Mouse (Mus musculus): ENCODE results near the gene Reep3.
"Not testable (repeated sequence)": the region's sequence is repeated elsewhere in the genome, so short reads cannot be mapped to it uniquely, and the experiment has no call there.

The Reep3 gene

DNA sequence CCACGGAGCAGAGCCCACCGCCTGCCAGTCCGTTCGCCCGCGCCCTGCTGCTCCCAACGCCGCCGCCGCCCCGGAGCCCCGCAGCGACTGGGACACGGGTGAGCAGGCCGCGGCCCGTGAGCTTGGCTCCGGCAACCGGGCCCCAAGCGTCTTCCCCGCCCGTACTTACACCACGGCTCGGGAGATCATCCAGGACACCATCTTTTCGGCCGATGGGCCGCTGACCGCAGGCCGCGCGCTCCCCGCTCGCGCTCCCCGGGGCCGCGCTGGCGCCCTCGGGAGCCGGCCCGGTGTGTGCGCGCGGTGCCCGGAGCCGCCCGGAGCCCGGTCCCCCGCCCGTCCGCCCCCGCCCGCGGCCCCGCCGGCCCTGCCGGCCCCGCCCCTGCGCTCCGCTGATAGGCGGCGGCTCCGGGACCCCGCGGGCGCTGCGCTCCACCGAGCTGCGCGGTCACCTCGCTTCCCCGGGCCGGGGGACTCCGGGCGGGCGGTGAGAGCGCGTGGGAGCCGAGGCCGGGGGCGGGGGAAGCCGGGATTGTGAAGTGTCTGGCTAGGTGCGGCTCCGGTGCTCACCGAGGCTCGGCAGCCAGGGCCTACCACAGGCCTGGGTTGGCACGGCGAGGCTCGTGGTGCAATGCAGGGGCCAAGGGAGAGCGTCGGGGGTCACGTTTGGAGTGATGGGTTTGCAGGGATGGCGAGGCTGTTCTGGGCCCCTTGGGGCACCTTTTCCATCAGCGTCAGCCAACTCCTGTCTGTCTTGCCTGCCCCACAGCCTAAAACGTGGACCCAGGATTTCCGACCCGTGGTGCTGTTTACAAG, at the start of gene Reep3:
Reep3 (minus strand) TSS at position 325 of the 816 bp plus-strand sequence.
- peak; percentile 74 for DNase-seq (ENCODE audit: extremely low spot score)

DNA sequence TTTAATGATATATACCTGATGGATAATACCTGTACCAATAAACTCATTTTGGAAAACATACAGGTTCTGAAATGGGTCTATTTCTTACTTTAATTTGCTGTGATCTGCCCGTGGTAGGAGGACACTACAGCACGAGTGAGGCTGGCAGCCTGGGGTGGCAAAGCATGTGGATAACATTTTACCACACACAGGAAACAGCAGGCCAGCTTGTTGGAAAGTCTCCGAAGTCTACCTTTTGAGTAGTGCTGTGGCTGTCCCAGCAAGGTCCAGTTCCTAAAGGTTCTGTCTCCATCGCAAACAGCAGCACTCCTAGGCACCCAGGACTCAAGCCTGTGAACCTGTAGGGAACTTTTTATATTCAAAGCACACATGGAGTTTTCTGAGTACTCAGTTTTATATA, 48.9 kb upstream of the Reep3 start:
- no peak for DNase-seq (ENCODE audit: extremely low spot score)

DNA sequence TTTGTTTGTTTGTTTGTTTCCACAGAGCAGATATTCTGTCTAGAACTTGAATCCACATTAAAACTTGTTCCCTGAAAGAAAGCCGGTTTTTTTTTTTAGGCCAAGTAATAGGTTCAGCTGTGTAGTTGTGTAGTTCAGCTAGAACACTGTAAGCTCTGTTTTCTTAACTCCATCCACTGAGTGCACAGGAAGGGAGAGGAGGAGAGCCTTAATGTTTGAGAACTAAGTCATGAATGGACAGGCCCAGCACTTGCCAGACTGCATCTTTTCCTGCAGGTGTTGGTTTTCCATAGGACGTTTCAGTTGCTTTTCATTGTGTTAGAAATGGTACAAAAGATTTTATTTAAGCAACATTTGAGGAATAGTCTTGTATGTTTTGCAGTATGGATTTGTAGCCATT, 47.5 kb upstream of the Reep3 start:
- DNase-seq (ENCODE audit: extremely low spot score), result no peak

DNA sequence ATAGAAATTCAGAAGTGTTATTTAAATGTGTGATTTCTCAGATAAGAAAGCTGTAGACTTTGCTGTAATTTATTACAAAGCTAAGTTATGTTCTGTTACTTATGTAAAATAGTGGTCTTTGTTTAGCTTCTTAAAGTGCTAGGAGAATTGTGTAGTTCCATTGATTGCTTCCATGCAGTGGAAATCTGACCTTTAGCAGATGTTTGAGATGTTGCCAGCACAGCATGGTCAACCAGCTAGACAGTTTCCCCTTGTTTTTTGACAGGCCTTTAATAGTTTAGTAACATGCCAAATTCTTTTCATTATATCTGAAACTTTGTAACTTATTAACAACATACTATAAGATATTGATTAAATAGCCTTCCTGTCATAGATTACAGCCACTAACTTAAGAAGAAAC, 46.9 kb upstream of the Reep3 start:
- no peak for DNase-seq (ENCODE audit: extremely low spot score)

DNA sequence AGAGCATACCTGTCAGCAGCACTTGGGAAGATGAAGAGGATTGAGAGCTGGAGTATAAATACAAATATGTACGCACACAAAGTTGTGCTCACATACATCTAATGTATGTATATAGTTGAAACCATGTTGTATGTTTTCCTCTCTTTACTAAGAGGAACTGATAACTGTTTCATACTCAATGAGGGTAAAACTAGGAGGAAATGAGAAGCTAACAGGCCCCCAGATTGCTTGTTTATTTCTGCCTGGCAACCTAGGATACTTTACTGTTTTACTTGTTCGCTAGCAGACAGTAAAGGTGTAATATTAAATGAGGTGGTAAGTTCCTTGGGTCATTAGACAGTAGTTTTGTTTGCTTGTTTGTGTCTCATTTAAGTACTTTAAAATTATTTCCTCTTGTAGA, 40.7 kb upstream of the Reep3 start:
- DNase-seq (ENCODE audit: extremely low spot score), result no peak

- no peak for DNase-seq (ENCODE audit: extremely low spot score)
Measured at GRCm38 (mm10) chr10:67134322-67134721, 37.6 kb upstream of the Reep3 start.

GRCm38 (mm10) chr10:67131709-67132108, 35.0 kb upstream of the Reep3 start:
- DNase-seq (ENCODE audit: extremely low spot score), result no peak

DNA sequence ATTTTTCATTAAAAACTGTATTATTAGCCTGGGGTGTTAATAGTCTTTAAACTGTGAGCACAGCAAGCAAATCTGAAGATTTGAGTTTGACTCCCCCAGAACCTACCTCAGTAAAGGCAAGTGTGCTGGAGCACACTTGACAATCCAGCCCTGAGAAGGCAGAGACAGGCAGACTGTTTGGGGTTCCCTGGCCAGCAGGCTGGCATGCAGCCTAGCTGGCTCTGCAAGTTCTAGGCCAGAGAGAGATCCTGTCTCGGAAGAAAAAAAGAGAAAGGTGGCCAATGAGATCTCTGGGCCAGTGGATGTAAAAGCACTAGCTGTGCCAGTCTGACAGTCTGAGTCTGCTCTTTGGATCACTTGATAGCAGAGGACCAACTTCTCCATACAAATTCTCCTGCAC, 32.8 kb upstream of the Reep3 start:
- no peak for DNase-seq (ENCODE audit: extremely low spot score)

DNA sequence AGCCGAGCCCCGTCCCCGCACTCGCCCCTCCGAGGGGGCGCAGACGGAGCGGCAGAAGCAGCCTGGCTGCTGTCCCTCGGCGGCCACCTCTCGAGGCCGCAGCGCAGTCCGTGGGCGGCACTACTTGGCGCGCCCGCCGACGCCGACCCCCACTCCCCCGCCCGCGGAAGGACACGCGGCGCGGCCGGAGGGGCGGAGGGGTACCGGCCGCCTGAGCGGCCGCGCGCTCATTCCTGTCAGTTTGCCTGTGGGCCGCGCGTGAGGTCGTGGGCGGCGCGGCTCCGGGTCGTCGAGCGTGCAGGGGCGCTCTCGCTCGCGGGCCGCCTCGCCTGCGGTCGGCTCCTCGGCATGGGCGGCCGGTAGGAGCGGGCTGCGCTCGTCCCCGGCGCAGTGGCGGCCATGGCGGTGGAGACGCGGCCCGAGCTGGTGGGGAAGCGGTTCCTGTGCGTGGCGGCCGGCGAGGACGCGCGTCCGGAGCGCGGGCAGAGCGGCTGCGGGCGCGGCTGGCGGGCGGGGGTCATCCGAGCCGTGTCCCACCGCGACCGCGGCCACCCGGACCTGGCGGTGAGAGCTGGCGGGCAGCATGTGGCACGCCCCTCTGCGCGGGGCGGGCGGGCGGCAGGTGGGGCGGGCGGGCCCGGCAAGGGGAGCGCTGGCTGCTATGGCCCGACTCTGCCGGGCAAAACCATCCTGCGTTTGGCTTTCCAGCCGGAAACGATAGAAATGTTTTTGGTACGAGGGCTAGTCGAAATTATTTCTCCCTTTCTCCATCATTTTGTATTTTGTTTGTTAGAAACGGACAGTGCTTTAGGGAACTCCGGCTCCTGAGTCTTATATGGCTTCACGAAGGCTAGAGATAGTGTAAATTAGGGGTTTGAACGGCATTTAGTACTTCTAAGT, 30.4 kb upstream of the Reep3 start:
- peak; percentile 65 for DNase-seq (ENCODE audit: extremely low spot score)

DNA sequence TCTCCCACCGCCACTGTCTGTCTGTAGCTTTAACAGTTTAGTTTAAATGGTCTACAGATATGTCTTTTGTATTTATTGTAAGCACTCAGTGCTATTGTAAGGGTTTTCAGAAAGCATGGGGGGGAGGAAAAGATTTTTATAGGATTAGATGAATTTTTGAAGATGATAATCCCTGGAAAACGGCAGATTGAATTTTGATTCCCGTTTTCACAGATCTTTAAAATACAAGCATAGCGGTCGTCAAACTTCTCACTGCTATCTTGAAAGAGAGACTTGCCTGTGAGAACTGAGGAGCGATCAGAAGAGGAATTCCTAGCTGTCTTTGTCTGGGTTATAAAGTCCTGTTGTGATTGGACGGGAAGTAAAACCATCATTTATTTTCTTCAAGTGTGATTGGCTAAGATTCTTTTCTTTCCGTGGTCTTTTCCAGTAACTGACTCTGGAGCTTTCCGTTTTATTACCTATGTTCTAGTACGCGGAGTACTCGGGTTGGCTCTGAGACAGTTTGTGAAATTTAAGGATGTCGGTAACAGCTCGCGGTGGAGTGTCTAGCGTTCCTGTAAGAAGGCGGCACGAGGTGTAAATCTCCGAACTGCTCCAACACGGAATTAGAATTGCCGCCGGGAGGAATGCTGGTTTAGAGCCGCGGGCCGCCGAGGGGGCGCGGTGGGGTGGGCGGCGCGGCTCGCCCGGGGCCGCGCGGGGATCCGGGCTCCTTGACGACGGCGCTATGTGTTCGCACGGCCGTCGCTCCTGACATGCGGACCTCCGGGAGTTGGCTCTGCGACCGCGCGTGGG, 29.5 kb upstream of the Reep3 start:
- DNase-seq (ENCODE audit: extremely low spot score), result peak; percentile 65

GRCm38 (mm10) chr10:67124156-67124555, 27.4 kb upstream of the Reep3 start:
- DNase-seq (ENCODE audit: extremely low spot score), result no peak

GRCm38 (mm10) chr10:67123756-67124155, 27.0 kb upstream of the Reep3 start:
- DNase-seq (ENCODE audit: extremely low spot score), result no peak

DNA sequence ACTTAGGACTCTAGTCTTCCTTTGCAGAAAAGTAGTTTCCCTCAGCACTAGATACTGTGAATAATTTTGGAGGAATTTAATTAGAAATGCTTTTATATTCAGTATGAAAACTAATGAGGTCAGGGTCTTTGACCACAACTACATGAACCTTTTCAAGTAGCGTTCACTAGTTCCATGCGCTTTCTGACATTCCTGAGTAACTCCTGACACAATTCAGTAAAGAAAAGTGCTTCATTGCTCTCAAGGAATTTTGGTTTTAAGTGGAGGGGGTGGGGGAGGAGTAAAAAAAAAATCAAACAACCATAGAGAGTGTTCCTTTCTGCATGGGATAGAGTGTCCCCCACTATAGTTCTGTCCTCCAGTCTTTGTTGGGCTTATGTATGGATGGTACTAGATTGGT, 23.9 kb upstream of the Reep3 start:
- no peak for DNase-seq (ENCODE audit: extremely low spot score)

- no peak for DNase-seq (ENCODE audit: extremely low spot score)
Measured at GRCm38 (mm10) chr10:67120180-67120579, 23.4 kb upstream of the Reep3 start.

DNA sequence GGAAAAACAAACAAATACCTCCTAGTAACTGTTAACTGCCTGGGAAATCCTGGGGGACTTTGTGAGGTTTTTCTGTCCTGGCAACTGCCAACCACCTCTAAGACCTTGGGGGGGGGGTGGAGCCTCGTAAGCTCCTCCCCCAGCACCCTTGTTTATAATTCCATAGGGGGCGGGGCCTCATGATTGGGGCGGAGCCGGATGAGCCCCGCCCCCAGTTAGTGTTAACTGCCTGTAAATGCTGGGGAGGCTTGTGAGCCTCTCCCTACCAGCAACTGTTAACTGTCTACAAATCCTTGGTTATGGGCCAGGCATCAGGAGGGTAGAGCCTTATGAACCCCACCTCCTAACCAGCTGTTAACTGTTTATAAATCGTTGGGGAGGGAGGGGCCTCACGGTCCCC, 22.5 kb upstream of the Reep3 start:
- DNase-seq (ENCODE audit: extremely low spot score), result no peak

- DNase-seq (ENCODE audit: extremely low spot score), result no peak
Measured at GRCm38 (mm10) chr10:67116251-67116650, 19.5 kb upstream of the Reep3 start.

- DNase-seq (ENCODE audit: extremely low spot score), result no peak
Measured at GRCm38 (mm10) chr10:67115666-67116091, 18.9 kb upstream of the Reep3 start.

DNA sequence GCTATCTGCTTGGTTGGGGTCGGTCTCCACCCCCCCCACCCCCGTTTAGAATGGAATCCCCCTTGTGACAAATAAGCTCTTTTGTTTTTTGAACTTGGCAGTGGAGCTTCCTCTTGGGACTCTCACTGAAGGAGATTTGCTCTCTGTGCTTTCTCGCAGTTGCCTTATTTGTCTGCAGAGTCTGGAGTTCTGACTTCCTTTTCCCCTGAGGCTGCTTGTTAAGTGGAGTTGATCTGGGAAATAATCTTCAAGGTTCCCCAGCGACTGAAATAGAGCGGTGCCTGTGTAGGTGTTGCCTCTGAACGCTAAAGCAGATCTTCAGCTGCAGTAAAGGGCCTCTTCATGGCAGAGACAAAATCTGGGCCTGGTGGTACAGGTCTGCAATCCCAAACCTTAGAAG, 18.4 kb upstream of the Reep3 start:
- no peak for DNase-seq (ENCODE audit: extremely low spot score)

DNA sequence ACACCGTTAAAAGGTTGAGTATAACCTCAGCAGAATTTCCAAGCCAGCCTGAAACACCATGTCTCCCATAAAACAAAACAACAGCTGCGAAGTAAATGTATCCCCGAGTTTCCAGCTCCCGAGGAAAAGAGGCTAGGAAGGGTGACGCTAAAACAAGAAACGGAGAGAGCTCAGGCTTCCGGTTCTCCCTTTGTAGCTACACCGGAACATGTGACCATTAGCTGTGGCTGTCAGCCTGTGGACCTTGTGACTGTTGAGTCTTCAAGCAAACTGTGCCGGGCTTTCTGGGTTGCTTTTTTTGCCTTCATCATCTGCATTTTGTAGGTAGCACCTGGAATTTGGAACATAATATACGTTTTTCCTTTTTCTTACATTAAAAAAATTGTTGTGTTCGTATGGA, 17.1 kb upstream of the Reep3 start:
- no peak for DNase-seq (ENCODE audit: extremely low spot score)

DNA sequence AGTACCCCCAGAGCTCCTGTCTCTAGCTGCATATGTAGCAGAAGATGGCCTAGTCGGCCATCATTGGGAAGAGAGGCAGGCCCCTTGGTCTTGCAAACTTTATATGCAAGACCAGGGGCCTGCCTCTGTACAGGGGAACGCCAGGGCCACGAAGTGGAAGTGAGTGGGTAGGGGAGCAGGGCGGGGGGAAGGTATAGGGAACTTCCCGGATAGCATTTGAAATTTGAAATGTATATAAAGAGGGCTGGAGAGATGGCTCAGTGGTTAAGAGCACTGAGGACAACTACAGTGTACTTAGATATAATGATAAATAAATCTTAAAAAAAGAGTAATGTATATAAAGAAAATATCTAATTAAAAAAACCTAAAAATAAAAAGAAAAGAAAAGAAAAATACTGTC, 16.2 kb upstream of the Reep3 start:
- DNase-seq (ENCODE audit: extremely low spot score), result not testable (repeated sequence)

GRCm38 (mm10) chr10:67111799-67112177, 15.0 kb upstream of the Reep3 start:
- DNase-seq (ENCODE audit: extremely low spot score), result no peak

Measured in embryo, embryonic 9.5 days (tissue).